Mouse (Mus musculus) activated CD4-positive, CD25-positive, alpha-beta regulatory T cell, adult 9 weeks (primary cell): Measurements from ENCODE around the gene Vmn1r142. TPM values are rescaled to one million over a fixed set of nuclear protein-coding genes. Genes with fewer than 3 reads are reported as not detected.

ENCODE experiments used
- polyA plus RNA-seq: library from polyadenylated mRNA; unstranded; fragments of 100-300 nt; shearing (Covaris generic); gene quantifications from one replicate; pipeline ENCODE4 v1.2.1, GENCODE M21; 2017

The Vmn1r142 gene
- polyA plus RNA-seq, result not detected

DNA sequence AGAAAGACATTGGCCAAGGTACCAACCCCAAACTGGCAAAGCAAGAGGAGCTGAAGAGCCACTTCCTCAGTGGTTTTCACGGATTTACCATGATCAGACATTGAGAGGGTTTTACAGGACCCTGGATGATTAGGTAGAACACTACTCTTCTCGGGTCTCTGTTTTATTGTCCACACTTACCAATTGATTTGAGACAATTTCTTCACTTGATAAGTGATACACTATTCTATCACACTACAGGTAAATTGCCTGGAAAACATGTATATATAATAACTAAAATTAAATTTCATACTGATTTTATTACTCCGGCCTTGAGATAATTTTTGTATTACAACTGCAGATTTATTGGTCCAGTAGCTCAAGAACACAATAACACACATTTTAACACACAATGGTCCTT, at the start of gene Vmn1r142:
TSS of gene Vmn1r142 (minus strand) at position 101 of the 400 bp plus-strand sequence.

DNA sequence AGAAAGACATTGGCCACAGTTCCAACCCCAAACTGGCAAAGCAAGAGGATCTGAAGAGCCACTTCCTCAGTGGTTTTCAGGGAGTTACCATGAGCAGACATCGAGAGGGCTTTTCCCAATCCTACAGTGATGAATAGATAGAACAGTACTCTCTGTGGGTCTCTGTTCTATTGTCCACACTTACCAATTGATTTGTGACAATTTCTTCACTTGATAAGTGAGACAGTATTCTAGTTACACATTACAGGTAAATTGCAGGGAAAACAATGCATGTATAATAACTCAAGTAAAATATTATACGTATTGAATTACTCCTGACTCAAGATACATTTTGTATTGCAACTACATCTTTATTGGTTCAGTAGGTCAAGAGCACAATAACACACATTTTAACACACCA, 37.3 kb upstream of the Vmn1r142 start, which contains the start of gene Gm8653:
TSS of gene Gm8653 (minus strand) at position 101 of the 400 bp plus-strand sequence.

DNA sequence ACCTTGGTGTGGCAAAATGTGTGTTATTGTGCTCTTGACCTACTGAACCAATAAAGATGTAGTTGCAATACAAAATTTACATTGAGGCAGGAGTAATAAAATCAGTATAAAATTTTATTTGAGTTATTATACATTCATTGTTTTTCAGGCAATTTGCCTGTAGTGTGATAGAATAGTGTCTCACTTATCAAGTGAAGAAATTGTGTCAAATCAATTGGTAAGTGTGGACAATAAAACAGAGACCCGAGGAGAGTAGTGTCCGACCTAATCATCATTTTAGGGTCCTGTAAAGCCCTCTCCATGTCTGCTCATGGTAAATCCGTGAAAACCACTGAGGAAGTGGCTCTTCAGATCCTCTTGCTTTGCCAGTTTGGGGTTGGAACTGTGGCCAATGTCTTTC, 25.2 kb upstream of the Vmn1r142 start, which contains the start of gene Vmn1r143:
TSS of gene Vmn1r143 (plus strand) at position 301 of the 400 bp plus-strand sequence.

DNA sequence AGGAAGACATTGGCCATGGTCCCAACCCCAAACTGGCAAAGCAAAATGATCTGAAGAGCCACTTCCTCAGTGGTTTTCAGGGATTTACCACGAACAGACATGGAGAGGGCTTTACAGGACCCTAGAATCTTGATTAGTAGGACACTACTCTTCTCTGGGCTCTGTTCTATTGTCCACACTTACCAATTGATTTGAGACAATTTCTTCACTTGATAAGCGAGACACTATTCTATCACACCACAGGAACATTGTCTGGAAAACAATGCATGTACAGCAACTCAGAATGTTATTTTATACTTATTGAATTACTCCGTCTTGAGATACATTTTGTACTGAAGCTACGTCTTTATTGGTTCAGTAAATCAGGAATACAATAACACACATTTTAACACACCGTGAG, 29.2 kb downstream of the Vmn1r142 start, which contains the start of gene Gm10666:
TSS of gene Gm10666 (minus strand) at position 101 of the 400 bp plus-strand sequence.

DNA sequence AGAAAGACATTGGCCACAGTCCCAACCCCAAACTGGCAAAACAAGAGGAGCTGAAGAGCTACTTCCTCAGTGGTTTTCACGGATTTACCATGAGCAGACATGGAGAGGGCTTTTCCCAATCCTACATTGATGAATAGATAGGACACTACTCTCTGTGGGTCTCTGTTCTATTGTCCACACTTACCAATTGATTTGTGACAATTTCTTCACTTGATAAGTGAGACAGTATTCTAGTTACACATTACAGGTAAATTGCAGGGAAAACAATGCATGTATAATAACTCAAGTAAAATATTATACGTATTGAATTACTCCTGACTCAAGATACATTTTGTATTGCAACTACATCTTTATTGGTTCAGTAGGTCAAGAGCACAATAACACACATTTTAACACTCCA, 45.7 kb downstream of the Vmn1r142 start, which contains the start of gene Gm16451:
TSS of gene Gm16451 (minus strand) at position 101 of the 400 bp plus-strand sequence.

Other genes starting within 250 kb of the Vmn1r142 start
- gene Gm5891, start 242.7 kb downstream of the Vmn1r142 start, polyA plus RNA-seq, result not detected
- not detected for gene Vmn1r137, start 169.4 kb downstream of the Vmn1r142 start, polyA plus RNA-seq
- not detected for gene Vmn1r138, start 135.1 kb downstream of the Vmn1r142 start, polyA plus RNA-seq
- not detected for gene Gm6176, start 107.7 kb downstream of the Vmn1r142 start, polyA plus RNA-seq
- not detected for gene Vmn1r139, start 95.0 kb downstream of the Vmn1r142 start, polyA plus RNA-seq
- gene Gm16451, start 45.8 kb downstream of the Vmn1r142 start, polyA plus RNA-seq, result not detected
- not detected for gene Gm10666, start 29.3 kb downstream of the Vmn1r142 start, polyA plus RNA-seq
- not detected for gene Vmn1r143, start 25.3 kb upstream of the Vmn1r142 start, polyA plus RNA-seq
- not detected for gene Gm8653, start 37.2 kb upstream of the Vmn1r142 start, polyA plus RNA-seq
- gene Gm8453, start 65.4 kb upstream of the Vmn1r142 start, polyA plus RNA-seq, result not detected
- gene Gm4187, start 165.7 kb upstream of the Vmn1r142 start, polyA plus RNA-seq, result not detected
- not detected for gene Gm8660, start 207.0 kb upstream of the Vmn1r142 start, polyA plus RNA-seq
- gene Vmn1r148, start 249.5 kb upstream of the Vmn1r142 start, polyA plus RNA-seq, result not detected